Mouse (Mus musculus) midbrain, embryonic 11.5 days (tissue): ENCODE data around the gene Ampd1. TPM values are rescaled to one million over a fixed set of nuclear protein-coding genes. Genes with fewer than 3 reads are reported as not detected.
"Not testable (repeated sequence)": the region's sequence is repeated elsewhere in the genome, so short reads cannot be mapped to it uniquely, and the experiment has no call there.

Experiments used
- ATAC-seq: fragments of 200-750 bp; cut with Nextera tagmentation; 2 replicates; pipeline ENCODE4 v1.8.0; 2017; ENCODE audit warnings: moderate TSS enrichment, moderate library complexity; ENCODE audit not compliant: low FRiP score
- DNase-seq: peaks from one replicate; pipeline ENCODE4 v3.0.0; 2015; ENCODE audit warnings: low spot score; ENCODE audit errors: missing footprints
- H3K27ac ChIP-seq: fragments of 300-500 bp; sonication (generic); 2 replicates; pipeline ENCODE4 v1.5.1; 2014; ENCODE audit warnings: low read depth, low read length
- H3K27me3 ChIP-seq: fragments of 300-500 bp; sonication (generic); 2 replicates; pipeline ENCODE4 v1.6.1; 2014; ENCODE audit warnings: mild to moderate bottlenecking, low read length, moderate library complexity, mixed read lengths; ENCODE audit not compliant: control insufficient read depth, insufficient read depth
- H3K36me3 ChIP-seq: fragments of 300-500 bp; sonication (generic); 2 replicates; pipeline ENCODE4 v1.6.1; 2014; ENCODE audit warnings: mild to moderate bottlenecking, low read length, moderate library complexity, mixed read lengths; ENCODE audit not compliant: control insufficient read depth, insufficient read depth
- H3K4me1 ChIP-seq: fragments of 300-500 bp; sonication (generic); 2 replicates; pipeline ENCODE4 v1.6.1; 2014; ENCODE audit warnings: low read length; ENCODE audit not compliant: control insufficient read depth, insufficient read depth
- H3K4me2 ChIP-seq: fragments of 300-500 bp; sonication (generic); 2 replicates; pipeline ENCODE4 v1.6.1; 2014; ENCODE audit warnings: mild to moderate bottlenecking, moderate library complexity
- H3K4me3 ChIP-seq: fragments of 300-500 bp; sonication (generic); 2 replicates; pipeline ENCODE4 v1.5.1; 2014; ENCODE audit warnings: low read depth, low read length
- H3K9ac ChIP-seq: fragments of 300-500 bp; sonication (generic); 2 replicates; pipeline ENCODE4 v1.6.1; 2014; ENCODE audit warnings: low read length
- H3K9me3 ChIP-seq: fragments of 300-500 bp; sonication (generic); 2 replicates; pipeline ENCODE4 v1.6.1; 2016; ENCODE audit warnings: low read length; ENCODE audit not compliant: control insufficient read depth
- WGBS: fragments of 180-500 bp; shearing (Covaris S2); extraction: QIAGEN DNeasy Blood & Tissue Kit; methylation state at CpG from one replicate; pipeline ENCODE4 v1.1.7; 2014; 5-methylcytosine and 5-hydroxymethylcytosine counted together
- polyA plus RNA-seq: library from polyadenylated mRNA; unstranded; fragments of >200 nt; fragmentation: Nextera tagmentation; extraction: Ambion mirVana; gene quantifications from 2 replicates; pipeline ENCODE4 v1.2.1, GENCODE M21; 2014

Ampd1 gene
- polyA plus RNA-seq, 1 experiment from 2014 or later, result 0.19 TPM

DNA sequence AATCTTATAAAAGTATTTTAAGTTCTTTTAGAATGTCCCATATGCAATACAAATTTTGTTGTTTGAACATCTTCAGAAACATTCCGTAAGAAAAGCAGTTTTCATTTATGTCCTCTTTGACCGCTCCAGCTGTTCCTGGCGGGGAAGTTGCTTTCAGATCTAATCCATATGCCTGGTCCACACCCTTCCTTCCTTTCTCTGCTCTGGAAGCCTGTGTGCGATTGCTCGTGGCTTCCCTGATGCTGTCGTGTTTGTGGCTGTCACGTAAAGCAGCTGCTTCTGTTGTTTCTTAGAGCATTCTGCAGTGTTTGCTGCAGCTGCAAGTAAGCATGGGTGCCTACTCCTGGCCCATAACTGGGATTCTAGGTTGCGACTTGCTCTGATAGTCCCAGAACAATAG lies 65.2 kb downstream of the Ampd1 start:
- Histone ChIP-seq H3K4me2 (no peak overlapping the region), H3K27me3 (no peaks in the 10 kb centered on the region), H3K4me1 (no peaks in the 10 kb centered on the region), H3K27ac (no peak overlapping the region), H3K36me3 (no peaks in the 10 kb centered on the region), H3K4me3 (no peak overlapping the region), H3K9me3 (no peaks in the 10 kb centered on the region), H3K9ac (no peak overlapping the region)
- 83% methylated on average over 8 of the region's 8 CpGs for WGBS
- DNase-seq (no peak), ATAC-seq (no peak)

DNA sequence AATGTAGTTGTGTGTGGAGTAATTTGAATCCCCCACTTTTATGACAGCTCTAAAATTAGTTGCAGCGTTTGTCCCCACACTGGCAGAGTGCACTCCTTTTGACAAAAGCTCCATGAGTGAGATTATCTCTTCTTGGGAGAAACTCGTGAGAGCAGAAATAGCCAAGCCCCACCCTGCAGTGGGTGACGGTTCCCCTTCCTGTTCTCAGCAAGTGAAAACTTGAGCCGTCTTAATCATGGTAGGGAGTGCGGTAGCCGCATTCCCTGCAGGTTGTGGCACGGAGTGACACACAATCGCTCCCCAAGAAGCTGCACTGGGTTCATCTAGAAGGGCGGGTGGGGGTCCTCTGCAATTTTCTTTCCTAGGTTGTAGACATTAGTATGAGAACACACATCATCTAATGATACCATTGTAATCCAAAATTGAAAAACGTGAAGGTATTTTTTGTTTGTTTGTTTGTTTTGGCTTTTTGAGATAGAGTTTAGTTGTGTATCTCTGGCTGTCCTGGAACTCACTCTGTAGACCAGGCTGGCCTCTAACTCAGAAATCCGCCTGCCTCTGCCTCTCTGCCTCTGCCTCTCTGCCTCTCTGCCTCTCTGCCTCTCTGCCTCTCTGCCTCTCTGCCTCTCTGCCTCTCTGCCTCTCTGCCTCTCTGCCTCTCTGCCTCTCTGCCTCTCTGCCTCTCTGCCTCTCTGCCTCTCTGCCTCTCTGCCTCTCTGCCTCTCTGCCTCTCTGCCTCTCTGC lies 66.5 kb downstream of the Ampd1 start:
- not testable (repeated sequence) for H3K27ac ChIP-seq, H3K9me3 ChIP-seq, H3K4me1 ChIP-seq, H3K4me3 ChIP-seq, H3K36me3 ChIP-seq, H3K27me3 ChIP-seq, ATAC-seq, DNase-seq, H3K4me2 ChIP-seq, H3K9ac ChIP-seq
- WGBS, result 66% methylated on average over 11 of the region's 11 CpGs

DNA sequence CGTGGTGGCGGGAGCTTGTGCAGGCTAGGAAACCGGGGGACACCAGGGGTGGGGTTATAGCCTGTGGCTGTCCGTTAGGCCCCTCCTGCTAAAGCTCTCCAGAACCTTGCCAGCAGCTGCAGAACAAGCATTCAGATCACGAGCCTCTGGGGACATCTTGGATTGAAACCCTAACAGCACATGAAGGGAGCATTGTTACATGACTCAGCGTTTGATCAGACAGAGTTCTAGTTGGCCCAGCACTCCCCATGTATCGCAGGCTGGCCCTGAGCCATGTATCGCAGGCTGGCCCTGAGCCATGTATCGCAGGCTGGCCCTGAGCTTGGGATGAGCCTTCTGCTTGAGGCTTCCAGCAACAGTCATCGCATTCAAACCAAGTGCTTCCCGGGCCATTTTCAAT lies 67.5 kb downstream of the Ampd1 start:
- Histone ChIP-seq H3K36me3 (no peaks in the 10 kb centered on the region), H3K4me2 (no peak overlapping the region), H3K27ac (no peak overlapping the region), H3K4me1 (no peaks in the 10 kb centered on the region), H3K9me3 (no peaks in the 10 kb centered on the region), H3K4me3 (no peak overlapping the region), H3K27me3 (no peaks in the 10 kb centered on the region), H3K9ac (no peak overlapping the region)
- DNase-seq, result no peak
- ATAC-seq, result no peak
- WGBS, result 95% methylated on average over 11 of the region's 11 CpGs

DNA sequence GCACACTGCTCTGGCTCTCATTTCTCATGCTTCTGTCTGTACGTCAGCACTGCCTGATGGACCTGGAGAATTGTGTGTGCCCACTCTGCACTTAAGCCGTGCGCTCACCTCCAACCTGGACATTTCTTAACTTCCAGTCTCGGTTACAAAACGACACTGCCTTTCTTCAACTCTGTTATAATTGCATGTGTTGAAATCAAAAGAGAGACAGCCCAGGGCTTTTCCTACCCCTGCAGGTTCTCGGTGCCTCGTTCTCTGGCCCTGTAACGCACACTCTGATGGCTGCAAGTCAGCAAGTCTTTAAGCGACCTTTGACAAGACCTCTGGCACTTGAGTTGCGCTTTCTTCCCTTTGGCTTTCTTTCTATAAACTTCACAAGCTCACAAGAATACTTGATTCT lies 68.6 kb downstream of the Ampd1 start:
- no peaks in the 10 kb centered on the region for H3K9me3 ChIP-seq
- no peak overlapping the region for H3K4me3 ChIP-seq
- no peaks in the 10 kb centered on the region for H3K27me3 ChIP-seq
- H3K4me2 ChIP-seq, result no peak overlapping the region
- no peaks in the 10 kb centered on the region for H3K36me3 ChIP-seq
- whole genome bisulfite sequencing, result 91% methylated on average over 10 of the region's 10 CpGs
- H3K4me1 ChIP-seq, result no peaks in the 10 kb centered on the region
- no peak overlapping the region for H3K27ac ChIP-seq
- DNase-seq (no peak), ATAC-seq (no peak)
- H3K9ac ChIP-seq, result no peak overlapping the region

DNA sequence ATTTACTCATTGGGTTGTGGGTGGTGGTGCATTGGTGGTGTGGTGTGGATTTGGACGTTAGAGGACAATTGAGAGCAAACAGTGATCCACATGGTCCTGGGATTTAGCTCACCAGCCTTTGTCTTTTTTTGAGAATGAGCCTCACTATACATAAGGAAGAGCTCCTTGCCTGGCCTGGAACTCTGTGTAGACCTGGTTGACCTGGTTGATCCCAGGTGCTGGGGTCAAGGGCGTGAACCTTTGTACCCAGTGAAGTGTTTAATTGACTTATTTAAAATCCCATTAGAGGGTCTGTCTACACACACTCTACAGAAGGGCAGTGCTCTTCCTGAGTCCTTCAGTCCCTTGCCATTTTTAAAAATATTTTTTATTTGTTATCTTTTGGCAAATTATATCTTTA lies 71.5 kb downstream of the Ampd1 start:
- Histone ChIP-seq H3K27ac (no peak overlapping the region), H3K27me3 (no peaks in the 10 kb centered on the region), H3K36me3 (no peaks in the 10 kb centered on the region), H3K9ac (no peak overlapping the region), H3K9me3 (no peaks in the 10 kb centered on the region), H3K4me1 (no peaks in the 10 kb centered on the region), H3K4me2 (no peak overlapping the region), H3K4me3 (no peak overlapping the region)
- 66% methylated on average over 2 of the region's 2 CpGs for WGBS
- ATAC-seq (no peak), DNase-seq (no peak)

DNA sequence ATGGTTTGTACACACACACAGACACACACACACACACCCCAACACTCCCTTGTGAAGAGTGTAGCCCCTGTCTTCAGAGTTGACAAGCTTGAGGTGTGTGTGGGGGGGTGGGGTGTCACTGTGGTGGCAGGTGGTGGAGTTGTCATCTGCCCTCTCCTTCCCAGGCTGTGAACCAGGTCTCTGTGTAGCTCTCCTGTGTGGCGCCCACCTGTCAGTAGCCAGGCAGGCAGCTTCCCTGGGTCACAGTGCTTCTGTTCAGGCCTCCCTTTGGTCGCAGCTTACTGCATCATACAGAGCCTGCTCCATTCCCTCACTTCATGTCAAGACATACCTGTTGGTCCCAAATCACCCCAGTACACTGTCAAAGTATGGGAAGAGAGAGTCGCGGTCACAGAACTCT lies 72.0 kb downstream of the Ampd1 start:
- no peak overlapping the region for H3K9ac ChIP-seq
- no peak overlapping the region for H3K27ac ChIP-seq
- H3K36me3 ChIP-seq, result no peaks in the 10 kb centered on the region
- H3K9me3 ChIP-seq, result no peaks in the 10 kb centered on the region
- no peaks in the 10 kb centered on the region for H3K4me1 ChIP-seq
- no peak overlapping the region for H3K4me2 ChIP-seq
- no peaks in the 10 kb centered on the region for H3K27me3 ChIP-seq
- DNase-seq (no peak), ATAC-seq (no peak)
- no peak overlapping the region for H3K4me3 ChIP-seq
- WGBS, result 81% methylated on average over 4 of the region's 4 CpGs

DNA sequence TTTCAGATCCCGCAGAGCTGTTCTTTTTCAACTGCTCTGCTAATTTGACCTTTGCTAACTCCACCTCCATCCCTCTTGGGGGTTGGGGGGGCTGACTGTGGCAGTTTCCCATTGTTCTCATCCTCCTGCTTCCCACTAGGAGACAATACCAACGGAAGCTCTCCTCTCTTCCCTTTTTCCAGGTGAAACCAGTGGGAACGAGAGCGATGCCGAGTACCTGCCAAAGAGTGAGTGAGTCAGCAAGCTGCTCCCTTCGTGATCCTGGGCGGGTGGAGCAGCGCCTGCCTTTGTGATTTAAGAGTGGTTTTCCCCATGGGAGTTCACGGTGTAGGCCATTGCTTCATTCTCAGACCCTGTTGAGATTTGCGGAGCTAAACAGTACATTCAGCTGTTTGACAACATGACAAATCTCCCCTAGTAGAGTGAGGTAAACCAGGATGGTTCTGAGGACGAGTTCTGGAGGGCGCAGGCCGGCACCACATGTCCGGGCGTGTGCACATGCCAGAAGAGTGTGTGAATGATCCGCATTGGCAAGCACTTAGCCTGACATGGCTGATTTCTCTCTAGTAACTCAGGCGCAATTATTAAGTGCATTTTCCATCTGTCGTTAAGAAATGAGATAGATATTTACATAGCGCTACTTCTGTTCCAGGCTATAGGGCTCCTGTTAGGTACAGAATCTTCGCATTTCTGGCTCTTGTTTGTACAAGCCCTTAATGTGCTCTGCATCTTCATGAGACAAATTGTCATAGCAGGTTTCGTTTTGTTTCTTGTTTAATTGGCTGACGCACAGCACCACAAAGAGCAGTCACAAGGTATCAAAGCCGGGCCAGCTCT lies 72.7 kb downstream of the Ampd1 start:
- Histone ChIP-seq H3K9ac (no peak overlapping the region), H3K36me3 (no peaks in the 10 kb centered on the region), H3K9me3 (no peaks in the 10 kb centered on the region), H3K4me3 (no peak overlapping the region), H3K4me1 (no peaks in the 10 kb centered on the region), H3K4me2 (no peak overlapping the region), H3K27me3 (no peaks in the 10 kb centered on the region), H3K27ac (no peak overlapping the region)
- ATAC-seq (no peak), DNase-seq (no peak)
- 71% methylated on average over 23 of the region's 23 CpGs for WGBS

DNA sequence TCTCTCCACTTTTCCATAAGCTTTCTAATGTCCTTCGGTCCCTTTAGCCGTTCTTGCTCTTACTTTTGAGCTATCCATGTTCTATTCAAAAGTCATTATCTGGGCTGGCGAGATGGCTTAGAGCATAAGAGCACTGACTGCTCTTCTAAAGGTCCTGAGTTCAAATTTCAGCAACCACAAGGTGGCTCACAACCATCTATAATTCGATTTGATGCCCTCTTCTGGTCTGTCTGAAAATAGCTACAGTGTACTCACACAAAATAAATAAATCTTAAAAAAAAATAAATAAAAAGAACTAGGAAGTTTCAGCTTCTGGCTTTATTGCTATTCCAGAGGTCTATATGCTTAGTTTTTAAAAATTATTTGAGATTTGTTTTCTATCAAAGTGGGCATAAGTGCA lies 74.0 kb downstream of the Ampd1 start:
- no peaks in the 10 kb centered on the region for H3K27me3 ChIP-seq
- no peak overlapping the region for H3K9ac ChIP-seq
- DNase-seq (no peak), ATAC-seq (no peak)
- H3K4me1 ChIP-seq, result no peaks in the 10 kb centered on the region
- H3K36me3 ChIP-seq, result no peaks in the 10 kb centered on the region
- H3K9me3 ChIP-seq, result no peaks in the 10 kb centered on the region
- no peak overlapping the region for H3K4me3 ChIP-seq
- 86% methylated on average over 4 of the region's 4 CpGs for WGBS
- H3K4me2 ChIP-seq, result no peak overlapping the region
- H3K27ac ChIP-seq, result no peak overlapping the region

DNA sequence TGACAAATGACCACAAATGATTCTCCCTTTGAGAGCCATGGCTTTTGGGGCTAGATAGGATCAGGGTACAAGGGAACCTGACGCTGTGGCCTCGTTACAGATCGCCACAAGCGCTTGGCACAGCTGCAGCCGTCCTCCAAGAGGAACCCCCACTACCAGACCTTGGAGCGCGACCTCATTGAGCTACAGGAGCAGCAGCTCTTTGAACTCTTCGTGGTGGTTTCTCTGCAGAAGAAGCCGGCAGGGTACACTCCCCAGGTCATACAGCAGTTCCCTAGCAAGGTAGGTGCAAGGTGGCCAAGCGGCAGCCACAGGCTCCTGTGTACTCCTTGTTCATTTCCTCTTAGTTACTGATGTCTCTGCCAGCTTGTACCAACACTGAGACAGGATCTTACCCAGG lies 75.1 kb downstream of the Ampd1 start:
- no peak for ATAC-seq
- Histone ChIP-seq H3K27me3 (no peaks in the 10 kb centered on the region), H3K4me1 (no peaks in the 10 kb centered on the region), H3K4me2 (no peak overlapping the region), H3K9me3 (no peaks in the 10 kb centered on the region), H3K9ac (no peak overlapping the region), H3K36me3 (no peaks in the 10 kb centered on the region), H3K4me3 (no peak overlapping the region), H3K27ac (no peak overlapping the region)
- DNase-seq, result no peak
- 92% methylated on average over 10 of the region's 10 CpGs for WGBS
